Mouse (Mus musculus) layer of hippocampus, postnatal 36 days (tissue): ENCODE data around the gene Il2ra. TPM values are rescaled to one million over a fixed set of nuclear protein-coding genes. Genes with fewer than 3 reads are reported as not detected.
"Not testable (repeated sequence)": the region's sequence is repeated elsewhere in the genome, so short reads cannot be mapped to it uniquely, and the experiment has no call there.

Experiments used
- DNase-seq, 2 experiments: peaks; one replicate each; pipeline ENCODE4 v3.0.0; 2022
- total RNA-seq, 2 experiments: library from RNA; stranded (reverse); gene quantifications; 2 replicates each; pipeline ENCODE4 v1.2.3; 2021

Il2ra gene
- under 1 TPM; 0.10 to 0.35 TPM for total RNA-seq

DNA sequence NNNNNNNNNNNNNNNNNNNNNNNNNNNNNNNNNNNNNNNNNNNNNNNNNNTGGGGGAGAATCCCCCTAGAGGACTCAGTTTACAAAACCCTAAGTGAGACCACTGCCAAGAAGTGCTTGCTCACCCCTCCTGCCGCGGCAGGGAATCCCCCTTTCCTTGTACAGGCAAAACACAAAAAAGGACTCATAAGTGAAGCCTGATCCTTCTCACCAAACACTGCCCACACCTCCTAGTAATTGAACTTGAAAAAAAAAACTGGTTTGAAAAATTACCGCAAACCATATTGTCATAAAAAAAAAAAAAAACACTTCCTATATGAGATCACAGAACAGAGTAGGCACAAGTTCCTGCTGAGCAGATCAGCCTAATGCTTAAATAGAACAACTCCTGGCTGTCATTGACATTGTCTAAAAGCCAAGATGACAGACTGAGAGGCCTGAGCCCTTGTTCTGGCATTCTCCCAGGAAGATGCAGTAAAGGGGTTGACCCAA, at the start of gene Il2ra:
Il2ra (plus strand) TSS at position 357 of the 491 bp plus-strand sequence.
- DNase-seq, result no peak

DNA sequence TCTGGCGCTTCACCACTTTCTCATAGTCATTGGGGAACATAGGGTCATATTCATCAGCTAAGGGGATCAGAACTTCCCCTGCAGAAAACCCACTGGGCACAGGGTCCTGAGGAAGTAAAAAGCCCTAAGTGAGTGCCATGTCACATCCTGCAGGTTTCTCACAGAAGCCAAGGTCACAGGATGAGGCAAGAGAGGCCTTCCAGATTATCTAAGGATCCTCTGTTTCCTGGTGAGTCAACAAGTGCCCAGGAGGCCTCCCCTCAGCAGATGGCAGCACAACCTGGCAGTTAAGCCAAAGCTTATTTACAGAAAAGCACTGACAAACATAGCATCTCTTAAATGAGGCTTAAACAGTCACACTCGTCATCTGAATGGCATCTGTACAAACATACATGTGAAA, 45.9 kb upstream of the Il2ra start:
- no peak for DNase-seq

DNA sequence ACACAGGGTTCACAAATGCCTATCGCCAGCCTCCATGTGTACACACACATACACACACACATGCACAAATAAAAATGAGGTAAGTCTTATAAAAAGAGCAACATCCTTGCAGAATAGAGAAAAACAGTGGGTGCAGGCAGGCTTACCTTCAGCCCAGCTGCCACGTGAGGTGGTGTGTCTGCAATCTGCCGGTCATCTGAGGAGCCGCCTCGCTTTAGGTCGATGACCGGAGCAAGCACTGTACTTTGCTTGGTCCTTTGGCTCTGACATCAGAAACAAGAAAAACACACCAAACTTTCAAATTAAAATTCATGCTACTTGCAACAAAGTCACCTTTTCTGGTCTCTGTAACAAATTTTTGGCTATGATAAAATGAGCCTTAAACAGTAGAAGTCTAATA, 44.7 kb upstream of the Il2ra start:
- no peak for DNase-seq

DNA sequence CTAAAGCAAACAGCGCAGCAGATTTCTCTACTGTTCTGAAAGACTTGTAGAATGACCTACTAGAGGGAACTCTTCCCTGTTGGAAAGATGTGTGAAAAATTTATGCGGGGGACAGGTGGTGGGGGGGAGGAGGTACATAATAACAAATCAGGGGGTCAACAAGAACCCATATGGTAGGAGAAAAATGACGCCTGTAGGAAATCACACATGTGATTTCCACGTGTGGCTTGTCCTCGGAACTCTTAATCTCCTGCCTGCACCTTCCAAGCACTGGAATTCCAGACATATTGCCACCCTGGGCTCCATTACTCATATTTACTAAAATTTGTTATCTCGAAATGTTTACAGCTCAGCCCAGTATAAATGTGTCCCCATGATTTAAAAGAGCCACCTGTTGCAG, 40.8 kb upstream of the Il2ra start:
- DNase-seq, result no peak

DNA sequence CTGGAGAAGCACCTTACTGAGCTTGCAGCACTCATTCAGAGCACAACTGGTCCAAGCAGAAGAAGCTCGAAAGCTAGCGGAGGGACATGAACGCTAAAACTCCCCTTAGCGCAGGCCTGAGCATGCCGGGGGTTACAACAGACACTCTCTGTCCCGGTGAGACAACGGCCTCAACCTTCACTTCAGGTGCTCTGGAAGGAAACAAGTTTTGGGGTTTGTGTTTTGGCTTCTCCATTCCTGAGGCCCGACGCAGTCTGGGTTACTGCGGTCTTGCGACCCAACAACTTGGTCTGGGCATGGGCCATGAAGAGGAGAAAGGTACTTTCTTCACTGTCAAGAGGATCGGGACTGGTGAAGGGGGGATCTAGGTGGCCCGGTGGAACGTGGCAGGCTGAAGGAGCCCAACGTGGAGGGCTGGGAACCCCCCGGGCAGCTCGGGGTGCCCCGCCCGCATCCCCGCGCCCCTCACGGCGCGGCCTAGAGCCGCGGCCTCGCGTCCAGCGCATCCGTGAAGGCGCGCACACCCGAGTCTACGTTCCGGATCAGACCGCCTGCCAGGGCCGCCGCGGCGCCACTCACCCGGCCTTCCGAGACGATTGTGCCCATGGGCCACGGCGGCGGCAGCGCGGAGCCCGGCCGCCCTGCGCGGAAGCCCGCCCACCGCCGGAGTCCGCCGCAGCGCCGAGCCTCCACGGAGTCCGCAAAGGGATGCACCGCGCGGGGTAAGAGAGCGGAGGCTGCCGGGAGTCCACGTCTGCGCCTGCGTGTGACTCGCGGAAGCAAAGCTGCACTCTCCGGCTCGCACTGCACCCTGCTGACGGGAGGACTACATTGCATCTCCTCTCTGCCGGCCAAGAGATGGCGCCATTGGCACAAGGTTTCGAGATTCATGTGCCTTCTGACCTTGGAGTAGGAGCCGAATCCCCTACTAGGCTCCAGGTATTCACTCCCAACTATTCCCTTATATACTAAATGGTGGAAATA, 39.8 kb upstream of the Il2ra start:
- peak; percentile 93 to 95 for DNase-seq

DNA sequence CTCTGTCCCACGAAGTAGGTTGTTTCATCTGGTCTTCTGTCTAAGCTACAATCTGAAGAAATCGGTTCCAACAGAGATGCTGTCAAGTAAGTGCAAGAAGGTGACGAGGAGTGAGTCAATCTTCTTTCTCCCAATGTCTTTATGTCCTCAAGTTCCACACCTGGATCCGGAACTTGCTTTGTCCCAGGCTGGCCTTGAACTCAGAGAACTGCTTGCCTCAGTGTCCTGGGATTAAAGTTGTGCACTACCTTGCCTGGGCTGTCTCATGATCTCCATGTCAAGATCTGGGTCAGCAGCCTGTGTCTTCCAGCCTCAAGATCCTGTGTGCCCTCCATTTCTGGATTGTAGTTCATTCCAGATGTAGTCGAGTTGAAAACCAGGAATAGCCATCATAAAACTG, 38.6 kb upstream of the Il2ra start, which contains the start of gene Rbm17:
Rbm17 (minus strand) TSS at position 101 of the 400 bp plus-strand sequence.
- DNase-seq, result no peak

DNA sequence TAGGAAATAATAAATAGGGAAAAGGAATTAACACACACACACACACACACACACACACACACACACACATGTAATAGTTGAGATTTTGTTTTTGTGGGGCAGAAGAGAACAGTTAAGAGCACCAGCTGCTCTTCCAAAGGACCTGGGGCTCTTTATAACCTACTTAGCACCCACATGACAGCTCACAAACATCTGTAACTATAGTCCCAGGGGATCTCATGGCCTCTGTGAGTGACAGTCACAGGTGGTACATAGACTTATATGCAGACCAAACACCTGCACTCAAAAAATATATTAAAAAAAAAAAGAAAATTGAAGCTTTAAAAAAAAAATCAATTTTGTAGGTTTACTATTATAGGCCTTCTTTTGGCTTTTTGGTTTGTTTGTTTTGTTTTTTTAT, 37.7 kb upstream of the Il2ra start:
- DNase-seq, result no peak

DNA sequence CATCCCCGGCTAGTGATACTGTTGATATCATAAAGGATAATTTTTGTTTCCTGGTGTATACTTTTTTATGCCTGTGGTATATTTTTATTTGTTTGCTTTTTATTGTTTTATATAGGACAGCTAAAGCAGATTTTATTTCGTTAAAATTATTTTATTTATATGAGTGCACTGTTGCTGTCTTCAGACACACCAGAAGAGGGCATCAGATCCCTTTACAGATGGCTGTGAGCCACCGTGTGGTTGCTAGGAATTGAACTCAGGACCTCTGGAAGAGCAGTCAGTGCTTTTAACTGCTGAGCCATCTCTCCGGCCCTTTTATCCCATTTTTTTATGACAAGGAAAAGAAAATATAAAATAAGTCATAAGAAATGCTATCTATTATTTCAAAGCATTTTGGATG, 35.9 kb upstream of the Il2ra start:
- DNase-seq, result not testable (repeated sequence)

DNA sequence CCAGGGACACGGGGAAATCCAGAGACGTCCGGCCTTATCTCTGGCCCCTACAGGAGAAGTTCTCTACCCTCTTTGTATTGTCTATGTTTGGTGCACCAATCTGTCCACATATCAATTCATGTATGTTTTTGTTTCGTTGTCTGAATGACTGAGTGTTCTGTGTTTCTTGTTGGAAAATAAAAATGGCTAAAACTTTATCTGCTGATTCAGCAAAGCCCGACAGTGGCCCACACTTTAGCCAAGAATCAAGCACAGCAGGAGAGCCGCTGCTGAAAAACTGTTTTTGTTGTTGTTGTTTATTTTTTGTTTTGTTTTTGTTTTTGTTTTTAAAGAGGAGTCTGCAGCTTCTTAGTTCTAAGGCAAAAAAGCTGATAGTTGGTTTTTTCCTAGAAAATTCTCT, 29.7 kb upstream of the Il2ra start:
- DNase-seq, result not testable (repeated sequence)

DNA sequence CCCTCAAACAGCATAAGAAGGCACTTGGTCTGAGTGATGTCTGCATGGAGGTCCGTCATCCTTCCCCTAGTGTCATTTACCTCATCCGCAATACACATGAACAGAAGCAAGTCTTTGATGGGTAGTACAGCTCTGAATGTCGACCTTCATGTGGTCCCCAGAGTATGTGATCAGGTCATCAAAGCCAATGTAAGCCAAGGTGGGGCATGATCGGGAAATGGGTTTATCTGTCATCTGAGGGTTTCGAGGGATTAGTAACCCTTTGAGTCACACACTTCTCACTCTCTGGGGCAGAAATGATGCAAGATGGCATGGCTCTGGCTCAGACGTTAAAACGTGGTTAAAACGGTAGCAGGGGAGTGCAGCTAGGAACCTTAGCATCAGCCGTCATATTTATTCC, 25.8 kb upstream of the Il2ra start:
- no peak for DNase-seq

DNA sequence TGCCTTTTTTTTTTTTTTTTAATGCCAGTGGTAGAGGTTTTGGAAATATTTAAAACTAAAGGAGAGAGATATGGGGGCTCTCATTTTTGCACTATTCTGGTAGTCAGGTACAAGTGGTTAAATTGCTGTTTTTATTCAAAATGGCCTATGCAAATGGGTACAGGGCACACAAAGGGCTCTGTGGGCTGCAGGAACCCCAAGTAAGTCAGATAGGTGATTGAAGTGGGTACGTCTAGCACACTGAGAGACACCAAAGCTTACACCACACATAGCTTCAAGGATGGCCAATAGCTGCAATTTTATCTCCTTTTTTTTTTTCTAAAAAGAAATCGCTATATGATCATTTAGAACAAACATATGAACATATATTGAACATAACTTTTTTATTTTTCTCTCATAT, 23.0 kb upstream of the Il2ra start:
- DNase-seq, result no peak

DNA sequence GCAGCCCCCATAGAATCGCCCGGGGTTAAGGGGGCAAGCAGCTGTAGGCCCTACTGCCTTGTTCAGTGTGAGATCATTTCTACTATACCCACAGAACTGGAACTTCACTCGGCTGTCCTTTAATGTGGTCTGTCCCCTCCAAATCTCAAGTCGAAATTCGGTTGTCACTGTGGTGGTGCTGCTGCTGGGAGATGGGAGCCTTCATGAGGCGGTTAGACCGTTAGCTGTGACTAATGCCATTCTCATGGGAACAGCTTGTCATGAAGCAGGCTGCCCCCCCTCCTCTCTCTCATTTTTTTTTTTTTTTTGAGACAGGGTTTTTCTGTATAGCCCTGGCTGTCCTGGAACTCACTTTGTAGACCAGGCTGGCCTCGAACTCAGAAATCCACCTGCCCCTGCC, 19.4 kb upstream of the Il2ra start:
- DNase-seq, result no peak

DNA sequence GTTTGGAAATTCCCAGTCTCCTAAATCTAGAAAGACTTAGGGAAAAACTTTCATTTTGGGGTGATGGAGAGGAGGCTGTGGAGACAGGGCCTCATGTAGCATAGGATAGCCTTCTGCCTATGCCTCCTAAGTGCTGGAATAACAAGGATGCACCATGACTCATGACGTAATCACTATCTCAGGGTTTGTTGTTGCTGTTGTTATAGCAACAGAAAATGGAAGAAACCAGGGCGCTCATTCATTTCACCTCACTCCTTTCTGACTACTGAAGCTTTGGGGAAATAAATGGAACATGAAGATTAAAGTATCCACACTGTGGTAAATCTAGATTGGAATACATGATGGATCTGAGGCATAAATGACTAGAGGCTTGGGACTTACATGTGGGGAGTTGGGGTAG, 18.9 kb upstream of the Il2ra start:
- DNase-seq, result no peak

DNA sequence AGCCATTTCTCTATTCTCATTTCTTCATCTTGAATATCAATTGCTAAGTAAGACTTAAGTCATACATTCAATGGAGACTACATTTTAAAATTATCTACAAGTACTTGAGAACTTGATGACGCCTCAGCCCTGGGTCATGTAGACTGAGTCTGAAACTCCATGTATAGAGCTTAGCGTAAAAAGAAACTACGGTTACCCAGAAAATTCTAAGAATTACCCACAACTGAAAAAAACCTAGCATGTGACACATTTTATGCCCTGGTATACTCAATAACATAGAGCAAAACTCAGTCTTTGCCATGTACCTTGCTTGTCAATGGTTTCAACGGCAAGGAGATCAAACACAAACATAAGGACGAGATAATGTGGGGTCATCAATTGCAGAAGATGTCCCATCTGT, 16.7 kb upstream of the Il2ra start, which contains the start of gene Gm17490:
Gm17490 (minus strand) TSS at position 375 of the 400 bp plus-strand sequence.
- DNase-seq, result no peak

DNA sequence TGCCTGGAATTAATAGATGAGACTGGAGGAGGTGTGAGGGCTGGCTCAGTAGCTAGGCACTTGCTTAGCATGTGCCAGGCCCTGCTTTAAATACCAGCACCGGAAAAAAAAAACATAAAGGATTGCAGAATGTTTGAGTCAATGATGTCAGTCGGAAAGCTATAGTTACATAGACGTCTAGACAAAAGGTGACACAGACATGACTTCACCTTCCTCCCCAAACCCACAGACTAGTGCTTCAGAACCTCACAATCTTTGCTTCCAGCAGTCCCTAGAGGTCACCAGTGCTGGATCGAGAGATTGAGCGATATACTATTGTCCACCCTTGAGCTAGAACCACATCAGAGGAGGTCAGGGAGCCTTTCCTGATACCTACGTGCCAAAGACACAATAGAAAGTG, 7.6 kb upstream of the Il2ra start:
- no peak for DNase-seq

DNA sequence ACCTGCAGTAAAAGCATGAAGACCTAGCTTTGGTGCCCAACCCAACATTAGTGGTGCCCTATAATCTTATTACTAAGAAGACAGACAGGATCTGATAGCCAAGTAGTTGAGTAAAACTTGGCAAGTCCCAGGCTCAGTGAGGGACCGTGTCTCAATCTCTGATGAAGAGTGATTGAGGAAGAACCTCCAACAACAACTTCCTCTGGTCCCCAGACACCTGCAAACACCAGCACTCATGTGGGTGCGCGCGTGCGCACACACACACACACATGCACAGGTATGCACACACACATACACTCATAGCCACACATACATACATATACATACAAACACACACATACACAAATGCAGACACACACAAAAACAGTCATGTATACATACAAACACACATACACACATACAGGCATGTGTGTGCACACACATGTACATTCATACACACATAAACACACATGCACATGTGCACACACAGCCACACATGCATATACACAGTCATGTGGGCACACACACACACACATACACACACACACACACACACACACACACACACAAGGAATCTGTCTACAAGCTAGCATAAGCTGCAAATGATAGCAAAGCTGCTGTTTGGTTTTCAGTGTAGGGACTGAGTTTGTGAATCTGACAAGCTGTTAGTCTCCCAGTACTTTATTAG, 7.0 kb upstream of the Il2ra start:
- no peak for DNase-seq

DNA sequence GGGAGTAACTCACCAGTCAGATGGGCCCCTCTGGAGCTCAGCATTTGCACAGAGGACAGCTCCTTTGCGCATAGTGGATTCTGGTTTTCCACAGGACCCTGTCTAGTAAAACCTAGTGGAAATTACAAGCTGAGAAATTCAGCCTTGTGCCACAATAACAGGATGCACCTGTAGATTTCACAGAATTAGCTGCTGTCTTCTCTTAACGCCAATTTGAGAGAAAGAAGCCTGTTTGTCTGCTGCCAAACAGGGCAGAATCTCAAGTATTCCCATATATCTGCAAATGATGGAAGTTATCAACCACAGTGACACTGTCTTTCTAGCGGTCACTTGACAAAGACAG, 6.5 kb upstream of the Il2ra start:
- DNase-seq, result no peak

DNA sequence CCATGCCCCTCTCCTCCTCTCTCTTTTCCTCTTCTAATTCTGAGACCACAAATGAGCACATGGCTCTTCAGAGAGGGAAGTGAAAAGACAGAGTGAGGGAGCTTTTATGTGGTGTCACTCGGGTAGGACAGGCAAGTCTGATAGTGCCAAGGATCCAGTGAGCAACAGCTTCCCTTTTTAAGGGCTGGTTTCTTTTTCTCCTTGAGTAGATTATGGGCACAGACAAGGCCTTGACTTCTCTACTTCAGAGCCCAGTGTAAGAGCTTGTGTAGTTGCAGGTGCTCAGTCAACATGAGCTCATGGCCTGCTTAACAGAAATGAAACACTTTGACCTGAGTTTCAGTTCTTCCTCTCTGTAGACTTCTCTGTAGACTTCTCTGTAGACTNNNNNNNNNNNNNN, 5.5 kb upstream of the Il2ra start:
- DNase-seq, result no peak

DNA sequence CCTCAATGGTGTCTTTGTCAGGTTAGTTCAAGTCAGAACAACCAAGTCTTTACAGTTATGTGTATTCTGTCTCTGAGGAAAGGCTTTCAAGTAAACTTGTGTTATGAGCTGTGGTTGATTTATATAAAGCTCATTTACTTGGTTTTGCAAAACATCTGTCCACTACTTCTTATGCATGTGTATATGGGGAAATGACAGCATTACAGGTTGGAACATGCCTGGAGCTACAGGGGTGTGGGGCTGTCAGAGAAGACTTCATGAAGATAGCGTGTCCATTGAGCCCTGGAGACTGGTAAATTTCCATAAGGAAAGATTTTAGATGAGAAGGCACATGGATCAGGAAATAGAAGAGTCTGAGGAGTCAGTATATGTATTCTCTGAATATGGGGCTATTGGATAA, 1.4 kb downstream of the Il2ra start:
- DNase-seq, result no peak

DNA sequence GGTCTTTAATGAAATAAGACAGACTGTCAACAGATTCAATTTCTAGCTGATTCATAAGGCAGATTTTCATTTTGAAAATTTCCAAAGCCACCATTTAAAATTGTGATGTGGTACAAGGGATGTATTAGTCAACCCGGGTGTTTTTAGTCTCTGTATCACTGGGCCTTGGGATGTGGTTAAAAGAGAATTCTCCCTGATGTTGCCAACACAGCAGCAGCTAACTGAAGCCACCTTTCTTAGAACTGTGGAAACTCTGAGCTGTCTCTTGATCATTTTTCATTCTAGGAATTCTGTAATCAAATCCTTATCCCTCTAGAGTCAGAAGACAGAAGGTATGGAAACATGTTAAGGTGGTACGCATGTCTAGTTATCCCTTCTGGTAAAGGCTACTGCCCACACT, 2.7 kb downstream of the Il2ra start:
- no peak for DNase-seq

DNA sequence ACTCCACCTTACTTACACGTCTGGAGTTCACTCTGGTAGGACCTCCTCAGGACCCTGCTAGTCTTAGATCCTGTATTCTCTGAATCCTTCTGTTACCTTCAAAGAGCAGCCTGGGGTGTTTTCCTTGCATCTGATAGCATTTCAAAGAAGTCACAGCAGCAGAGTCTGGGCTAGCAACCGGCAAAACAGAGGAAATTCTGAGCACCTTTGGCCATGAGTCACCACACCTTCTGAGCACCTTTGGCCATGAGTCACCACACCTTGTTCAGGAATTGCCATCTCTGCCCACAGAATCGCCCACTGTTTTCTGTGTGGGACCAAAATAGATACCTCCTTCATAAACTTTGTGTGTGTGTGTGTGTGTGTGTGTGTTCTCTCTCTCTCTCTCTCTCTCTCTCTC, 8.9 kb downstream of the Il2ra start:
- DNase-seq, result no peak

DNA sequence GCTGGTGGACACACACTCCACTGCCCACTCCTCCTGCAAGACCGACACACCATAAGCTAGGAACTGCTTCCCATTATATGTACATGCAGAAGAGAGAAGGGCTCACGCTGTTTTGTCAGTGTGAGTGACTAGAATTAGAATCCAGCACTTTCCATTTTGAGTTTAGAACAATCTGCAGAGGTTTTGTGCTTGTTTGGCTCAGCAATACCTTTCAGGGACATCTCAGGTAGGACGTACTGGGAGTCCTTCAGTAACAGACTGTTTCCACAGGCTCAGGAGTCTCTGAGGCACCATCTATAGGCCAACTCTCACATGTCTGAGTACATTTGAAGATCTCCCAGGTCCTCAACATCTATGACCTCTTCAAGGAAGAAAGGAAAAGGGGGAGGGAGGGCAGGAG, 9.6 kb downstream of the Il2ra start:
- no peak for DNase-seq

DNA sequence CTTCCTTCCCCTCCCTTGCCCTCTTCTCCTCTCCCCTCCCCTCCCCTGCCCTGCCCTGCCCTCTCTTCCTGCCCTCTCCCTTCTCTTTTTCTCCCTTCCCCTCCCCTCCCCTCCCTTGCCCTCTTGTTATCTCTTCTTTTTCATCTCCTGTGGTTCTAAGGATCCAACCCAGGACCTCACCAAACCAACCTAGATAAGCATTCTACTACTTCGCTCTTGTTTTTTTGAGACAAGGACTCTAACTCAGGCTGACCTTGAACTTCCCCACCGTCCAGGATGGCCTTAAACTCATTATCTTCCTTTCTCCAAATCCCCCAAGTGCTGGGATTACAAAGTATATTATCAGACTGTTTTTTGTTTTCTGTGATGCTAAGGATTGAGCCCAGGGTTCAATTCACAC, 10.2 kb downstream of the Il2ra start:
- DNase-seq, result no peak

DNA sequence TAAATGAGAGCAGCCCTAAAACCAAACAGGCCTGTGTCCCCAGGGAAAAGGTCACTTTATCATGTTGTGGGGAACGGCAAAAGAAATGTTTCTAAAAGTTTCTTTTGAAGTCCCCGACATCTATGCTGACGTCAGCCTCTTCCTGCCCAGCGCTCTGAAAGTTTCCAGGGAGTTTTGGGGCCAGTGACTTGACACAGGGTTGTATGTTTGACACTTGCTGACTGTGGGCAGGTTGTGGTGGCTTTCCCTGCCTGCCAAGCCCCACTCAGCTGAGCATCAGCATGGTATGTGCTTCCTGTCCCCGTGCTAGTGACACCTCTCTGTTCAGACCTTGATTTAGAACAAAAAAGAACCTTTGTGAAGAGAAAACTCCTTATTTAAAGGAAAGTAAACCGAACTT, 10.7 kb downstream of the Il2ra start:
- DNase-seq, result no peak
